Mouse (Mus musculus): ENCODE data around the gene Cog4.

DNA sequence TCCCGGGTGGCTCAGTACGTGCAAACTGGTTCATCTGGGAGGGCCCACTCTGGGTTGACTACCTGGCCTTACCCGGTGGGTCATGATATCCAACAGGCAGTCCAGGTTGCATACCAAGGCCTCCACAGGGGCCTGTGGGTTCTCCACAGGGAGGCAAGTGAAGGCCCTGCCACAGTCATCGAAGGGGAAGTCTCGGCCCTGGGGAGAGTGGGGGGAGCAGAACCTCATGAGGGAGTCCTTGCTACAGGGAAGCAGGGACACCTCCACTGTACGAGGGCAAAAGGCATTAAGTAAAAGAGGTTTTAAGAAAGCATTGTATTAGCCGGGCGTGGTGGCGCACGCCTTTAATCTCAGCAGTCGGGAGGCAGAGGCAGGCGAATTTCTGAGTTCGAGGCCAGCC lies 49.4 kb downstream of the Cog4 start:
- no peak for TF ChIP-seq CTCF (IDR thresholded peaks at IDR 0.05; ENCODE audit: borderline replicate concordance, insufficient read depth, low read depth, low read length)
- TF ChIP-seq POLR2A (IDR thresholded peaks at IDR 0.05; ENCODE audit: borderline replicate concordance, insufficient read depth, low read length), result no peak
